Mouse (Mus musculus) midbrain, embryonic 12.5 days (tissue): ENCODE measurements at regions not wholly inside any gene's neighbourhood (a gene's known extent, or its start where the extent isn't known, plus 50 kb on each side); places are given as distances from the start of the nearest gene placed in this dataset.

Source experiments
- ATAC-seq: fragments of 200-750 bp; cut with Nextera tagmentation; 2 replicates; pipeline ENCODE4 v1.8.0; 2017; ENCODE audit warnings: low read depth, moderate TSS enrichment, moderate library complexity; ENCODE audit not compliant: low FRiP score
- H3K27ac ChIP-seq: fragments of 300-500 bp; sonication (generic); replicated peaks from 2 replicates; pipeline ENCODE4 v1.5.1; 2016; ENCODE audit warnings: mild to moderate bottlenecking
- H3K27me3 ChIP-seq: fragments of 300-500 bp; sonication (generic); 2 replicates; pipeline ENCODE4 v1.6.1; 2016; ENCODE audit warnings: mild to moderate bottlenecking
- H3K36me3 ChIP-seq: fragments of 300-500 bp; sonication (generic); 2 replicates; pipeline ENCODE4 v1.6.1; 2016
- H3K4me1 ChIP-seq: fragments of 300-500 bp; sonication (generic); 2 replicates; pipeline ENCODE4 v1.6.1; 2016
- H3K4me2 ChIP-seq: fragments of 300-500 bp; sonication (generic); replicated peaks from 2 replicates; pipeline ENCODE4 v1.6.1; 2016; ENCODE audit warnings: mild to moderate bottlenecking, moderate library complexity
- H3K4me3 ChIP-seq: fragments of 300-500 bp; sonication (generic); 2 replicates; pipeline ENCODE4 v1.5.1; 2016; ENCODE audit warnings: mild to moderate bottlenecking
- H3K9ac ChIP-seq: fragments of 300-500 bp; sonication (generic); replicated peaks from 2 replicates; pipeline ENCODE4 v1.6.1; 2016; ENCODE audit warnings: mild to moderate bottlenecking, moderate library complexity
- H3K9me3 ChIP-seq: fragments of 300-500 bp; sonication (generic); 2 replicates; pipeline ENCODE4 v1.6.1; 2016; ENCODE audit warnings: mild to moderate bottlenecking
- WGBS: fragments of 180-500 bp; shearing (Covaris S2); methylation state at CpG from one replicate; pipeline ENCODE4 v1.1.7; 2016; 5-methylcytosine and 5-hydroxymethylcytosine counted together

GRCm38 (mm10) chr17:9868747-9869281 lies 199.3 kb upstream of the Pabpc6 start:
- ATAC-seq, result no peak
- H3K4me3 ChIP-seq, result no peak overlapping the region
- no peak overlapping the region for H3K27ac ChIP-seq
- H3K9me3 ChIP-seq, result no peaks in the 10 kb centered on the region
- no peaks in the 10 kb centered on the region for H3K36me3 ChIP-seq
- no peak overlapping the region for H3K4me2 ChIP-seq
- WGBS, result 89% methylated on average over 11 of the region's 11 CpGs
- H3K27me3 ChIP-seq, result no peaks in the 10 kb centered on the region
- H3K9ac ChIP-seq, result no peak overlapping the region
- peaks cover 9% of the 10 kb centered on the region for H3K4me1 ChIP-seq

- Histone ChIP-seq H3K4me2 (no peak overlapping the region), H3K4me3 (no peak overlapping the region), H3K4me1 (peaks cover 15% of the 10 kb centered on the region), H3K27ac (no peak overlapping the region), H3K9ac (no peak overlapping the region), H3K36me3 (no peaks in the 10 kb centered on the region), H3K9me3 (no peaks in the 10 kb centered on the region), H3K27me3 (no peaks in the 10 kb centered on the region)
- 68% methylated on average over 10 of the region's 10 CpGs for WGBS
- ATAC-seq, result no peak
These were observed 194.7 kb upstream of the Pabpc6 start for GRCm38 (mm10) chr17:9864254-9864653.

- H3K4me2 ChIP-seq, result no peak overlapping the region
- H3K4me1 ChIP-seq, result peaks cover 15% of the 10 kb centered on the region
- H3K9me3 ChIP-seq, result no peaks in the 10 kb centered on the region
- ATAC-seq, result peak; percentile 60; the same call in 1 of the 2 replicates
- H3K9ac ChIP-seq, result no peak overlapping the region
- H3K36me3 ChIP-seq, result no peaks in the 10 kb centered on the region
- WGBS, result 69% methylated on average over 15 of the region's 15 CpGs
- no peak overlapping the region for H3K4me3 ChIP-seq
- H3K27ac ChIP-seq, result peak overlapping the region; percentile 65
- no peaks in the 10 kb centered on the region for H3K27me3 ChIP-seq
These were observed 192.7 kb upstream of the Pabpc6 start for GRCm38 (mm10) chr17:9861923-9862854.

- no peak overlapping the region for H3K9ac ChIP-seq
- H3K4me1 ChIP-seq, result peaks cover 15% of the 10 kb centered on the region
- no peak for ATAC-seq
- no peak overlapping the region for H3K4me3 ChIP-seq
- peaks cover 6% of the 10 kb centered on the region for H3K9me3 ChIP-seq
- H3K27me3 ChIP-seq, result no peaks in the 10 kb centered on the region
- H3K36me3 ChIP-seq, result no peaks in the 10 kb centered on the region
- no peak overlapping the region for H3K4me2 ChIP-seq
- H3K27ac ChIP-seq, result peak overlapping the region; percentile 60
- 83% methylated on average over 6 of the region's 6 CpGs for WGBS
These were observed 191.8 kb upstream of the Pabpc6 start for GRCm38 (mm10) chr17:9861346-9861745.

GRCm38 (mm10) chr17:9848559-9849357 lies 179.2 kb upstream of the Pabpc6 start:
- 0 out of 2 replicates have a peak overlapping the region, but pooled peaks have one; percentile 2 for H3K27ac ChIP-seq
- no peak overlapping the region for H3K4me2 ChIP-seq
- 45% methylated on average over 9 of the region's 9 CpGs for WGBS
- no peak overlapping the region for H3K4me3 ChIP-seq
- no peaks in the 10 kb centered on the region for H3K9me3 ChIP-seq
- H3K36me3 ChIP-seq, result no peaks in the 10 kb centered on the region
- H3K27me3 ChIP-seq, result no peaks in the 10 kb centered on the region
- H3K9ac ChIP-seq, result no peak overlapping the region
- ATAC-seq, result peak; percentile 93
- no peaks in the 10 kb centered on the region for H3K4me1 ChIP-seq

GRCm38 (mm10) chr17:9845451-9846075 lies 176.0 kb upstream of the Pabpc6 start:
- no peak overlapping the region for H3K27ac ChIP-seq
- ATAC-seq, result no peak
- 77% methylated on average over 4 of the region's 4 CpGs for WGBS

GRCm38 (mm10) chr17:9841103-9841502 lies 171.6 kb upstream of the Pabpc6 start:
- no peak overlapping the region for H3K4me2 ChIP-seq
- no peaks in the 10 kb centered on the region for H3K4me1 ChIP-seq
- WGBS, result 84% methylated on average over 2 of the region's 2 CpGs
- no peaks in the 10 kb centered on the region for H3K27me3 ChIP-seq
- H3K36me3 ChIP-seq, result no peaks in the 10 kb centered on the region
- no peak overlapping the region for H3K27ac ChIP-seq
- H3K4me3 ChIP-seq, result no peak overlapping the region
- H3K9ac ChIP-seq, result no peak overlapping the region
- no peak for ATAC-seq
- H3K9me3 ChIP-seq, result no peaks in the 10 kb centered on the region

More at GRCm38 (mm10) chr17:9845451-9846075, 176.0 kb upstream of the Pabpc6 start:
- H3K4me1 ChIP-seq, result no peaks in the 10 kb centered on the region
- no peak overlapping the region for H3K9ac ChIP-seq
- no peak overlapping the region for H3K4me3 ChIP-seq
- H3K9me3 ChIP-seq, result no peaks in the 10 kb centered on the region
- no peaks in the 10 kb centered on the region for H3K27me3 ChIP-seq
- H3K4me2 ChIP-seq, result no peak overlapping the region
- H3K36me3 ChIP-seq, result no peaks in the 10 kb centered on the region

- WGBS, result 84% methylated on average over 7 of the region's 7 CpGs
- H3K9me3 ChIP-seq, result no peaks in the 10 kb centered on the region
These were observed 169.7 kb upstream of the Pabpc6 start for GRCm38 (mm10) chr17:9839256-9839655.

GRCm38 (mm10) chr17:9836995-9837842 lies 167.7 kb upstream of the Pabpc6 start:
- 82% methylated on average over 7 of the region's 7 CpGs for WGBS
- Histone ChIP-seq H3K27ac (no peak overlapping the region), H3K4me1 (no peaks in the 10 kb centered on the region), H3K36me3 (no peaks in the 10 kb centered on the region), H3K9ac (no peak overlapping the region), H3K27me3 (no peaks in the 10 kb centered on the region), H3K4me3 (no peak overlapping the region), H3K9me3 (no peaks in the 10 kb centered on the region), H3K4me2 (no peak overlapping the region)
- ATAC-seq, result no peak

More at GRCm38 (mm10) chr17:9839256-9839655, 169.7 kb upstream of the Pabpc6 start:
- H3K27ac ChIP-seq, result no peak overlapping the region
- H3K4me1 ChIP-seq, result no peaks in the 10 kb centered on the region
- H3K36me3 ChIP-seq, result no peaks in the 10 kb centered on the region
- no peak for ATAC-seq
- no peak overlapping the region for H3K4me2 ChIP-seq
- H3K27me3 ChIP-seq, result no peaks in the 10 kb centered on the region
- H3K4me3 ChIP-seq, result no peak overlapping the region
- no peak overlapping the region for H3K9ac ChIP-seq

GRCm38 (mm10) chr17:9829895-9830294 lies 160.4 kb upstream of the Pabpc6 start:
- no peaks in the 10 kb centered on the region for H3K4me1 ChIP-seq
- no peak for ATAC-seq
- WGBS, result 87% methylated on average over 5 of the region's 5 CpGs

GRCm38 (mm10) chr17:9821358-9821757 lies 151.8 kb upstream of the Pabpc6 start:
- no peak for ATAC-seq
- no peaks in the 10 kb centered on the region for H3K36me3 ChIP-seq

More at GRCm38 (mm10) chr17:9829895-9830294, 160.4 kb upstream of the Pabpc6 start:
- Histone ChIP-seq H3K9ac (no peak overlapping the region), H3K27ac (no peak overlapping the region), H3K4me3 (no peak overlapping the region), H3K4me2 (no peak overlapping the region), H3K36me3 (no peaks in the 10 kb centered on the region), H3K9me3 (no peaks in the 10 kb centered on the region), H3K27me3 (no peaks in the 10 kb centered on the region)

More at GRCm38 (mm10) chr17:9821358-9821757, 151.8 kb upstream of the Pabpc6 start:
- 92% methylated on average over 4 of the region's 4 CpGs for WGBS
- Histone ChIP-seq H3K4me2 (no peak overlapping the region), H3K27me3 (no peaks in the 10 kb centered on the region), H3K9ac (no peak overlapping the region), H3K27ac (no peak overlapping the region), H3K4me1 (no peaks in the 10 kb centered on the region), H3K9me3 (no peaks in the 10 kb centered on the region), H3K4me3 (no peak overlapping the region)
